Mouse (Mus musculus): ENCODE measurements around the gene Sorcs2.

DNA sequence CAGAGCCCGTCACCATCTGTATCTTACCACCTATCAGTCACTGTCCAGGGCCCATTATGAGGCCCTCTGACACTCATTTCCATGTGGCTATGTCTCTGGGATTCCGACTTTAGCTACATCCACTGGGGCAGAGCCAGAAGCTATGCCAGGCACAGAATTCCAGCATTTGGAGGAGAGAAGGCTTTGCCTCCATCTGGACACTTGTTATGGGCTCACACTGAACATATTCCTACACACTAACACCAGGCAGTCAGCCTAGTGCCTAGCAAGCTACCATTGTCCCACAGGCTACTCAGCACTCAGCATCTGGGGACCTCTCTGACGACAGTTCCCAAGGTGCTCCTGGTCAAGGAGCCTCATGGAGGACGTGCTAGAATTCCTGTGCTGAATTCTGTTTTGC, 372.9 kb downstream of the Sorcs2 start:
- TF ChIP-seq CTCF (IDR thresholded peaks at IDR 0.05; ENCODE audit: low read depth) (no peak), EP300 (optimal IDR thresholded peaks at IDR 0.05) (no peak)

Data from stomach, postnatal 0 days (tissue).